Mouse (Mus musculus) liver, embryonic 14.5 days (tissue): Measurements from ENCODE around the gene Calhm5. TPM values are rescaled to one million over a fixed set of nuclear protein-coding genes. Genes with fewer than 3 reads are reported as not detected.

ENCODE experiments used
- ATAC-seq: fragments of 200-750 bp; cut with Nextera tagmentation; 2 replicates; pipeline ENCODE4 v1.8.0; 2017; ENCODE audit warnings: moderate number of reproducible peaks, mild to moderate bottlenecking, moderate library complexity; ENCODE audit not compliant: insufficient read depth
- DNase-seq, 3 experiments: peaks; one replicate each; pipeline ENCODE4 v3.0.0-alpha.2; 2012 to 2013; ENCODE audit warnings: low read depth in 3 of 3, low spot score in 3 of 3
- H3K27ac ChIP-seq: fragments of 300-500 bp; sonication (generic); 2 replicates; pipeline ENCODE4 v1.5.1; 2014; ENCODE audit warnings: moderate library complexity, mild to moderate bottlenecking, control low read depth, inconsistent platforms
- H3K27me3 ChIP-seq: fragments of 300-500 bp; sonication (generic); 2 replicates; pipeline ENCODE4 v1.6.1; 2014; ENCODE audit warnings: mild to moderate bottlenecking, low read length, moderate library complexity; ENCODE audit not compliant: control insufficient read depth, insufficient read depth
- H3K36me3 ChIP-seq: fragments of 300-500 bp; sonication (generic); replicated peaks from 2 replicates; pipeline ENCODE4 v1.6.1; 2014; ENCODE audit warnings: low read depth; ENCODE audit not compliant: control insufficient read depth, insufficient read depth
- H3K4me1 ChIP-seq, 2 experiments: fragments of 200-500 bp in 1 of 2; fragments of 300-500 bp in 1 of 2; sonication (generic) in 1 of 2; replicated peaks; 2 replicates each; pipeline ENCODE4 v1.6.1; 2012 to 2014; ENCODE audit warnings: antibody characterized with exemption in 1 of 2, inconsistent platforms in 1 of 2, low read length in 1 of 2; ENCODE audit not compliant: control insufficient read depth in 2 of 2, insufficient read depth in 2 of 2
- H3K4me2 ChIP-seq: fragments of 300-500 bp; sonication (generic); 2 replicates; pipeline ENCODE4 v1.6.1; 2014; ENCODE audit warnings: low read depth, mild to moderate bottlenecking, control low read depth, moderate library complexity
- H3K4me3 ChIP-seq, 2 experiments: fragments of 200-500 bp in 1 of 2; fragments of 300-500 bp in 1 of 2; sonication (generic) in 1 of 2; 2 replicates each; pipeline ENCODE4 v1.5.1; 2012 to 2014; ENCODE audit warnings: low read depth in 2 of 2, low read length in 2 of 2, mild to moderate bottlenecking in 2 of 2, control low read depth in 1 of 2, inconsistent platforms in 1 of 2, moderate library complexity in 1 of 2; ENCODE audit not compliant: insufficient read depth in 1 of 2
- H3K9ac ChIP-seq: fragments of 300-500 bp; sonication (generic); replicated peaks from 2 replicates; pipeline ENCODE4 v1.6.1; 2014; ENCODE audit warnings: mild to moderate bottlenecking, control low read depth, moderate library complexity
- H3K9me3 ChIP-seq: fragments of 300-500 bp; sonication (generic); 2 replicates; pipeline ENCODE4 v1.6.1; 2016; ENCODE audit warnings: low read length, mixed read lengths; ENCODE audit not compliant: control insufficient read depth
- CTCF ChIP-seq: IDR thresholded peaks from 2 replicates; pipeline ENCODE4 v1.5.1; 2016; ENCODE audit warnings: antibody characterized with exemption, low read depth, control low read depth
- EP300 ChIP-seq: IDR thresholded peaks from 2 replicates; pipeline ENCODE4 v1.6.1; 2016; ENCODE audit warnings: antibody characterized with exemption, low read depth
- WGBS: fragments of 180-500 bp; shearing (Covaris S2); extraction: QIAGEN DNeasy Blood & Tissue Kit; methylation state at CpG from one replicate; pipeline ENCODE4 v1.1.7; 2014; ENCODE audit not compliant: insufficient replicate concordance; 5-methylcytosine and 5-hydroxymethylcytosine counted together
- polyA plus RNA-seq, 2 experiments: library from polyadenylated mRNA; depleted of rRNA in 1 of 2; stranded (reverse) in 1 of 2; unstranded in 1 of 2; fragments of >200 nt; fragmentation: Nextera tagmentation in 1 of 2; extraction: Ambion mirVana in 1 of 2; gene quantifications; 2 replicates each; pipeline versions ENCODE4 v1.2.1 to v1.2.3; 2012 to 2014

The Calhm5 gene
- polyA plus RNA-seq, 2 experiments = 0.01 to 0.02 TPM

GRCm38 (mm10) chr10:34053987-34054386 is 42.3 kb downstream of the Calhm5 start:
- no peak for DNase-seq

GRCm38 (mm10) chr10:34044210-34044609 is 52.1 kb downstream of the Calhm5 start, which contains the start of gene Calhm4:
Calhm4 (minus strand) TSS chr10:34044310.
- H3K4me1 ChIP-seq = no peaks in the 10 kb centered on the region
- H3K27me3 ChIP-seq = no peaks in the 10 kb centered on the region
- H3K36me3 ChIP-seq = no peaks in the 10 kb centered on the region
- WGBS = 52% methylated on average over 5 of the region's 5 CpGs
- TF ChIP-seq CTCF = no peak
- no peak for TF ChIP-seq EP300
- ATAC-seq (no peak), DNase-seq (no peak)
- no peak within 1 kb of the TSS for H3K4me2 ChIP-seq
- H3K9me3 ChIP-seq = no peaks in the 10 kb centered on the region
- H3K9ac ChIP-seq = no peak within 1 kb of the TSS
- H3K27ac ChIP-seq = no peak within 1 kb of the TSS
- no peak within 1 kb of the TSS for H3K4me3 ChIP-seq

More at GRCm38 (mm10) chr10:34053987-34054386, 42.3 kb downstream of the Calhm5 start:
- Histone ChIP-seq H3K27ac (no peak overlapping the region), H3K36me3 (no peaks in the 10 kb centered on the region), H3K4me2 (no peak overlapping the region), H3K4me3 (no peak overlapping the region), H3K27me3 (no peaks in the 10 kb centered on the region), H3K9me3 (no peaks in the 10 kb centered on the region), H3K4me1 (no peaks in the 10 kb centered on the region), H3K9ac (no peak overlapping the region)
- TF ChIP-seq EP300 = no peak
- no peak for TF ChIP-seq CTCF
- ATAC-seq = no peak
- WGBS = 51% methylated on average over 2 of the region's 2 CpGs

Other genes with a start within 250 kb of the Calhm5 start
- gene Sult3a1, start 238.8 kb downstream of the Calhm5 start, polyA plus RNA-seq (2012; rRNA removed) = 0.03 TPM in 1 of 2 replicates, not detected in the other
- gene Sult3a1, start 238.8 kb downstream of the Calhm5 start, polyA plus RNA-seq (2014; fragmentation: Nextera tagmentation; extraction: Ambion mirVana) = not detected in 2 replicates
- gene Rsph4a, start 191.4 kb downstream of the Calhm5 start, polyA plus RNA-seq (2012; rRNA removed) = not detected in 2 replicates
- not detected in 2 replicates for gene Rsph4a, start 191.4 kb downstream of the Calhm5 start, polyA plus RNA-seq (2014; fragmentation: Nextera tagmentation; extraction: Ambion mirVana)
- 3.0 and 3.9 TPM in 2 replicates for gene Zup1, start 145.2 kb downstream of the Calhm5 start, polyA plus RNA-seq (2012; rRNA removed)
- 6.8 and 7.3 TPM in 2 replicates for gene Zup1, start 145.2 kb downstream of the Calhm5 start, polyA plus RNA-seq (2014; fragmentation: Nextera tagmentation; extraction: Ambion mirVana)
- 15.7 and 30.7 TPM in 2 replicates for gene Rwdd1, start 76.9 kb downstream of the Calhm5 start, polyA plus RNA-seq (2012; rRNA removed)
- gene Rwdd1, start 76.9 kb downstream of the Calhm5 start, polyA plus RNA-seq (2014; fragmentation: Nextera tagmentation; extraction: Ambion mirVana) = 47.6 and 49.6 TPM in 2 replicates
- not detected in 2 replicates for gene Trappc3l, start 58.9 kb downstream of the Calhm5 start, polyA plus RNA-seq (2012; rRNA removed)
- not detected in 2 replicates for gene Trappc3l, start 58.9 kb downstream of the Calhm5 start, polyA plus RNA-seq (2014; fragmentation: Nextera tagmentation; extraction: Ambion mirVana)
- gene Calhm4, start 52.2 kb downstream of the Calhm5 start, polyA plus RNA-seq (2012; rRNA removed) = not detected in 2 replicates
- not detected in 2 replicates for gene Calhm4, start 52.2 kb downstream of the Calhm5 start, polyA plus RNA-seq (2014; fragmentation: Nextera tagmentation; extraction: Ambion mirVana)
- 0.81 and 1.1 TPM in 2 replicates for gene Calhm6, start 31.5 kb upstream of the Calhm5 start, polyA plus RNA-seq (2012; rRNA removed)
- gene Calhm6, start 31.5 kb upstream of the Calhm5 start, polyA plus RNA-seq (2014; fragmentation: Nextera tagmentation; extraction: Ambion mirVana) = 1.2 and 1.3 TPM in 2 replicates
- 2.7 and 2.8 TPM in 2 replicates for gene Dse, start 111.2 kb upstream of the Calhm5 start, polyA plus RNA-seq (2012; rRNA removed)
- gene Dse, start 111.2 kb upstream of the Calhm5 start, polyA plus RNA-seq (2014; fragmentation: Nextera tagmentation; extraction: Ambion mirVana) = 5.7 and 6.1 TPM in 2 replicates
- gene Tspyl1, start 185.7 kb upstream of the Calhm5 start, polyA plus RNA-seq (2012; rRNA removed) = 8.4 and 11.2 TPM in 2 replicates
- 13.0 and 13.5 TPM in 2 replicates for gene Tspyl1, start 185.7 kb upstream of the Calhm5 start, polyA plus RNA-seq (2014; fragmentation: Nextera tagmentation; extraction: Ambion mirVana)
- gene Tspyl4, start 200.9 kb upstream of the Calhm5 start, polyA plus RNA-seq (2012; rRNA removed) = 0.29 and 0.42 TPM in 2 replicates
- 0.19 and 0.48 TPM in 2 replicates for gene Tspyl4, start 200.9 kb upstream of the Calhm5 start, polyA plus RNA-seq (2014; fragmentation: Nextera tagmentation; extraction: Ambion mirVana)